Mouse (Mus musculus) layer of hippocampus, adult 9-10 months (tissue): ENCODE data around the gene Gm10964.

Source experiments
- DNase-seq: peaks from one replicate; pipeline ENCODE4 v3.0.0; 2022; ENCODE audit warnings: low spot score

Gene Gm10964

GRCm38 (mm10) chr3:103734696-103735519, 4.3 kb upstream of the Gm10964 start:
- no peak for DNase-seq

DNA sequence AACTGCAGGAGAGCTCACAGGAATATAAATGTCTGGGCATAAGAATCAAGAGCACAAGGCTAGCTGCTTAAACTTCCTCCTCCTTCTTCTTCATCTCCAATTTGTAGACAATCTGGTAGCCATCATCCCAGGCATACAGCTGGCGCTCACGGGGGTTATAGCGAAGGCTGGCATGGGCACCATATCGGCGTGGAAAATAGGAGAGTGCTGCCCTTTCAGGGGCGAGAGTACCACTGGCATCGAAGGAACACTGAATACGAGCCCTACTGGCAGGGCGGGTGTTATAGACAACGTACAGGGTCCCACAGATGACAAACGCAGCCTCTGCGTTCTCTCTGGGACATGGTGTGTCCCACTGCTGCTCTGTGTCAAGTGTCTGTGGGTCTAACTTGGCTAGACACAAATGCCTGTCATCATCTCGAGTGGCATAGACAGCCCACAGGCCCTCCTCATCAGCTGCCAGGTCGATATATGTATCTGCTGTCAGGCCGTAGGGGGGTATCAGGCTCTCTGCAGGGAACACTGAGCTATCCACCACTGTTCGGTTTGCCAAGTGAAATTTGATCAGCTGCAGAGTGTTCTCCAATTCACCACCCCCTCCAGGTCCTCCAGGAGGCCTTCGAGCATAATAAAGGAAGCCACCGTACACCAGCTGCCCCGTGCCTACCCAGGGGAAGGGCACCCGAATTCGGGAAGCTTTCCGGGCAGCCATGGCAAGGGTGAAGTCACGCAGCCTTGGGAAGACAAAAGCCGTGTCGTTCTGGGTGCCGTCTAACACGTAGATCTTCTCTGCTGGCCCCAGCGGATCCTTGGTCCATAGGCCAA, 3.2 kb upstream of the Gm10964 start:
- no peak for DNase-seq

- no peak for DNase-seq
These were observed 2.0 kb upstream of the Gm10964 start for GRCm38 (mm10) chr3:103737061-103737754.

DNA sequence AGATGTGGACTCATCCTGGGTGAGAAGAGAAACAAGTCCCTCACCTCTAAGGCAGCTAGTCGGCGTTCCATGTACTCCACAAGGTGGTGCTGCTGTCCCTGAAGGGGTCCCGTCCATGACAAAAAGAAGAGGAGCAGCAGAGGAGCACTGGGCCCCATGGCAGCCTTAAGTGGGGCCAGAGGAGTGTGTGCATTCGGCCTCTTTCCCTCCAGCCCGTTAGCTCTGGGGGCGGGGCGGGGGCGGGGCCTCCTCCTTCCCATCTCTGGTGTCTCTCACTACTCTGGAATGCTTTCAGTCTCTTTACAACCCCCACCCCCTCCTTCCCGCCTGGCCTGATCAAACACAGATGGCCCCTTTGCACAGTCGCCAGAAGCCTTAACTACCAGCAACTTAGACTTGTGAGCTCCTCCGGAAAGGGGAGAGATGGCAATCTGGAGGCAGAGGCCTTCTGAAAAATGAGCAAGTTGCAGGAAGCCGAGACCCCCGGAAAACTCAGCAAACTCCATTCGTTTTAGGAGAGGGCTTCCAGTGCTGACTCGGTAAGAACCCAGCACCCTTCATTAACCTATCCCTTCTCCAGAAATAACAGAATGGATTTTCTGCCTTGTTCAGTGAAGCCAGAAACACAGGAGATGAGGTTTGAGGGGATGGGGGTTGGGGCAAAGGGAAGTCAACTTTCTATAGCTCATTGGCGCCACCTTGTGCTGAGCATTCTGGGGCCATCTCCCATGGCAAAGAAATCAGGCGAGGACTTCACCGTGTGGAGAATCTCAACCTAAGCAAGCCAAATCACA, 1.2 kb upstream of the Gm10964 start, which contains the start of gene Olfml3:
Gene Olfml3, minus strand, starts transcription at position 224 of the 794 bp plus-strand sequence.
- peak; percentile 93 for DNase-seq

GRCm38 (mm10) chr3:103740342-103740741, 1.2 kb downstream of the Gm10964 start:
- no peak for DNase-seq

DNA sequence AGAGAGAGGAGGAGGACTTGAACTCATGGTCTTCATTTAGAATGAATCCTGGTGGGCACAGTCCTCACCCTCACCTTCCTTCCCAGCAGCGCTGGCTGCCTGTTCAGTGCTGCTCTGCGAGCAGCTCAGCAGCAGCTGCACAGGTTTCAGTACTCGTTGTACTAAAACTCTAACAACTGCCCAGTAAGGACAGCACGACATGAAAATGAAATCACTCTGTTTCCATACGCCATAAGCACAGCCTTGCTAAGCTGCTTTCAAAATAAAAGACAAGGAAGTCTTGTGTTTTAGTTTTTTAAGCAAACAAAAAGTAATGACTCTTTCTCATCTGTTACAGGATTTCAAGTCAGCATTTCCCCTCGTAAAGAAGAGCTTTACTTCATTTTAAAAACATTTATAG, 4.0 kb downstream of the Gm10964 start:
- DNase-seq = no peak

DNA sequence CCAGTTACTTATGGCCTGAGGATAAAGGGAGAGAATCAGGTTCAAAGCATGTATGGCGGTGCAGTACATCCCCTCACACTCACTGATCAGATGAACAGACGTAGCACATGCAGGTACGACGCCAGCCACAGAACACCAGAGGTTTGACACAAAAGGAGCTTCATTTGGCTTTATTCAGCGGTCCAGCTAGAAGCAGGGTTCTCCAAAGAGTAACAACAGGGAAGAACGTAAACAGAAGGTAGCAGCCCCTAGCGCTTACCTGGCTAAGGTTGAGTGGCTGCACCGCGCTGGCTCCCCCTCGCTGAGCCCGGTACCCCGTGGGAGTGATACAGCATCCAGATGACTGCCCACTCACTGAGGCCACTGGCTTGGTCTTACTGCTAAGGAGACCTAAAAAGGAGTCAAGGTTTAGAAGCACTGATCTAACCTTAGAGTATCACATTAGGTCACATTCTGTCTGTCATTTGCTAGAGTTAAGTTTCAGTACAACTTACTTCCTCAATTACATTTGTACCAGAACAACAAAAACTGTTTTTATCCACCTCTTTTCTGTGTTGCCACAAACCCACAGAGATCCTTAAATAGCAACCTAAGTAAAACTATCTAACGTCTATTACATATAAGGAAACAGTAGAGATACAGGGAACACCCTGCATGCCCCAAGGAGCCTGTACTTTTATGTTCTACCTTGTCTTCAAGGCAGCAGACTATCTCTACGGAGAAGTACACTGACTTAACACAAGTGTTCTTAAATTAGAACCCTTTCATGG, 6.0 kb downstream of the Gm10964 start:
- DNase-seq = no peak

GRCm38 (mm10) chr3:103746711-103747110, 7.5 kb downstream of the Gm10964 start:
- DNase-seq = no peak

DNA sequence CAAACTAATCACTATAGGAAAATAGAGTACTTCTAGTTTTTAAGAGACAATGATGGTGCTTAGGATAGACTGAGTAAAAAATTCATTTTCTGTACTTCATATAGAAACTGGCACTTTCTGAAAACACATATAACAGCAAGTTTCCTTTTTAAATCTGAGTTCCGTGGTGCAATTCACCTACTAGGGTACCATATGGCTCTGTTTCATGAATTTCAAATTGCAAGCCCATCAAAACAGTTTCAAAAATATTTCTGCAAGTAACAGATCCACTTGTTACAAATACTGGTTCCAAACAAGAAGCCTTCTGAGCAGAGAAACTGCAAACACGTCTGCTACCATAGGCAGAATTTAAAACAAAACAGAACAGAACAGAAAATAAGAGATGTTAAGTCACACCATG, 12.4 kb downstream of the Gm10964 start:
- DNase-seq = no peak

- DNase-seq = no peak
These were observed 16.2 kb downstream of the Gm10964 start for GRCm38 (mm10) chr3:103755351-103755750.

DNA sequence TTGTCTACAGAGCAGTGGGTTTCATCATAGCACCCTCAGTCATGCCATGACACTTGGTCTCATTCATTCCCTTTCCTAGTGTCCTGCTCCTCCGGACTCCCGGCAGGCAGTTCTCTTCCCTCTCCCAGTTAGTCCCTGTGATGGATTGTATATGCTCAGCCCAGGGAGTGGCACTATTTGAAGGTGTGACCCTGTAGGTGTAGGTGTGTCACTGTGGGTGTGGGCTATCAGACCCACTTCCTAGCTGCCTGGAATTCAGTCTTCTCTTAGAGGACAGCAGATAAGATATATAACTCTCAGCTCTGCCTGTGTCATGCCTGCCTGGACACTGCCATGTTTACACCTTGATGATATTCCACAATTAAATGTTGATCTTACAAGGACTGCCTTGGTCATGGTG, 17.8 kb downstream of the Gm10964 start:
- no peak for DNase-seq

DNA sequence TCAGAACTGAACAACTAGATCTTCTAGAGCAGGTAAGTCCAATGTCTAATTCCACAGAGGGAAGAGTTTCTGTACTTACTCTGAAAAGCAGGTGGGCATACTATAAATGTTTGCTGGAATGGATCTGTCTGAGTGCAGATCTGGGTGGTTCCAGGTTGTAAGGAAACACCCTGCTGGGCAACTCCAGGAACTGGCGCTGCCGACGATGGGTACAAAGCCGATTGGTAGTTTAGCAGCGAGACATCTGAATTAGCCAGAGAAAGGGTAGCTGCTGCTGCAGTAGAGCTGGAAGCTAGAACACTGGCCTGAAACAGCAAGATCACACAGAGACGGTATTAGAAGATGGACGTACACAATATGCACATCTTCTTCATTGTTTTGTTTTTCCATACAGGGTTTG, 19.3 kb downstream of the Gm10964 start:
- DNase-seq = no peak

DNA sequence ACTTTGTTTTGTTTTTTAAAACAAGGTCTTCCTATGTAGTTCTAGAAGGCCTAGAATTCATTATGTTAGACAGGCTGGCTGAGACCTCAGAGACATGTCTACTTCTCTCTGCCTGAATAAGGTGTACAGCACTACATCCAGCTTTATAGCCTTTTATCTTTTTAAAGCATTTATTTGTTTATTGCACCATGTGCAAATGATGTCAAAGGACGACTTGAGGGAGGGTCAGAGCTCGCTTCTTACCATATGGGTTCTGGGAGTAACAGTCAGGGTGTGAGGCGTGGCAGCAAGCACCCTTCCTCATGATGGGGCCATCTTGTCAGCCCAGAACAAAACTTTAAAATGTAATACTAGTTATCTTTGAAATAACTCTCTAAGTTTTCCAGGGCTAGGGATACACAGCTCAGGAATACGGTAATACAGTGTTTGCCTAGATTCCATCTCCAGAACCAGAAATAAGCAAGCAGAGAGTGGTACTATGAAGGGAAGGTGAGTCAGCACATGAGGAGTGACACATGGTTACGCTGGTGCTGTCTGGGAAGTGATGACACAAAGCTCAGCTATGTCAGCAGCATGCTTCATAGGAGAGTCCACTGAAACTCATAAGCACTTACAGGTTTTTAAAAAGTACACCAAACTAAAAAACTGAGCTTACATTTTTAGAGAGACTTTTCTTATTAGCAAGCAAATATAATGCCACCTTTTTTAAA, 20.2 kb downstream of the Gm10964 start:
- DNase-seq = no peak

DNA sequence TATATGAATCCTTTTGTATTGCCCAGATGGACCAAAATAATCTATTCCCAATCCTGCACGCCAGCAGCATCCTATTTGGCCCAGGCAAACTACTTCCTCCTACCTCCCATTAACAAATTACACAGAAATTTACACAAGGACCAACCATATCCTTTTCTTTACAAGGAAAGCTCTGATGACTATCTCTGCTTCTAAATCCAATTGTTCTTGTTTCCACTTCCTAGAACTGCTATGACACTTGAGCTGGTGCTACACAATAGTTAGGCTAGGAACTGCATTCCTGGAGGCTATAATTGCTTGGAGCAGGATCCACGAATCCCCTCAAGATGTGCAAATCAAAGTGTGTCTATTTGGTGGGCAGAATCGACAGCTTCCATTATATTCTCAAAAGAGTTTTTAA, 27.6 kb downstream of the Gm10964 start:
- DNase-seq = no peak

DNA sequence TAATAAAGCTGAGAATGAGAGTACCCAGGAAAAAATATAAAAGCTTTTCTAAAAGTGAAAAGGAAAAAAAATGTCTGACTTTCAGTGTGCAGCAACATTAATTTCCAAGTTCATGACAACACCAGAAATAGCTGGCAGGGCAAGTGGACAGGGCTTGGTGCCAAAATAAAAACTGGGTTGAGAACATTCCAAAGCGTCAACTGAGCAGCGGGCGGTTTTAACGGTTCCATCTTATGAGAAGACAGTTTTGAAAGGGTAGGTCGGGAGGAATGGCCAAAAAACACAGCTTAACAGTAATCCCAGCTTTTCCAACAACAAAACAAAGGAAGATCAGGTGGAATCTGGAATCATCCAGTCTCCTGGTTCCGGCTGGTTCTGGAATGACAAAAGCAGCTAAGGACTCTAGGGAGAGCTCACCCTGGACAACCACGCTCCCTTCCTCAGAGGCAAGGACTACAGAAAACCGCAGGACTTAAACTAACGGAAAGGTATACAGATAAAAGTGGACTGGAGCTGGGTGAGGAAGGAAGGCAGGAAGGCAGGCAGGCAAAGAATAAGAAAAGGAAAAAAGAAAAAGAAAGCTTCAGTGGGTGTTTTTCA, 32.5 kb downstream of the Gm10964 start:
- no peak for DNase-seq

DNA sequence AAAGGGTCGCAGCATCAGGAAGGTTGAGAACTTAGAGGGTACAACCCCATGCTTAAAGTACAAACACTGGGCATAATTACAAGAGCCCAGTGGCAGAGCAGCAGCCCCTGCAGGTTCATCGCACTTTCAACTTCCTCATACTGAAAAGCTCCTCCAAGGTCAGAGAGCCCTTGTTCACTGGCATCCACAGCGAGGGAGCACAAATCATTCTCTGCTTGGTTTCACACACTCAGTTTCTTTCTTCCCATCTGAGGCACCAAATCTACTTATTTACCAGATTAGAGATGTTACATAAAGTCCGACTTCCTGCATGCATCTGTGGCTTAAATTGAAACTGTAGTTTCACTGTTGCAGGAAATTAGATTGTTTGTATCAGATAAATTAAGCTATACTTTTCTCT, 33.7 kb downstream of the Gm10964 start:
- no peak for DNase-seq

GRCm38 (mm10) chr3:103773508-103773907, 34.3 kb downstream of the Gm10964 start:
- DNase-seq = no peak

DNA sequence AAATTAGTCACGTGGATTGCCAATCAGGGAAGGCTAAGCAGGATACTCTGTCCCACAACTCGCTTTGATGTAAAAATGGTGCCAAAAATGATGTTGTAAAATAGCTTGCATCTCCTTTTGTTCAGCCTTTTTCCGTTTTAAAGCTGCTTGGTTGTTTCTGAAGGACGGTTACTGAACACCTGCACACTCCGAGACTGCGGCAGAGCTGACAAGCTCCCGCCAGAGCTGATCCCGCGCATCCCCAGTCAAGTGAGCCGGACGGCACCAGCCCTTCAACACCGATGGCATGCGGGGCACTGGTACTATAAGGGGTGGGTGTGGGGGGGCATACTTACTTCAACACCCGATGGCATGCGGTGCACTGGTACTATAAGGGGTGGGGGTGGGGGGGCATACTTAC, 34.8 kb downstream of the Gm10964 start:
- no peak for DNase-seq

DNA sequence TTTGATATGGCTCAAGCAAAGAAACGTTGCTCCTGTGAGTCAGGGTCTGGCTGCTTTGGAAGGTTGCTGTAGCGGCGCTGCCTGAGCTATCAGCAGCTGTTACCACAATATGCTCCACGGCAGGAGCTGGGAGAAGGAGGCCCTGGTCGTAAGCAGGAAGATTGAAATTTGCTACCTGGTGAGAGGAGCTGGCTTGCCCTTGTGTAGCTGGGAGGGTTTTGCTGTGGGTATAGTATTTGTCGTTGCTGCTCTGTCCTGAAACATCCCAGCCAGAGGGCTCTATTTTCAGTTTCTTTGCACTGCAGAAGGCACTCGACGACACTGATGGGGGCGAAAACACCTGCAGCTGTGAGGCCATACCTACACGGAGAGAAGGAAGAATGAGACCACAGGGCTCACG, 38.8 kb downstream of the Gm10964 start:
- no peak for DNase-seq

- no peak for DNase-seq
These were observed 39.5 kb downstream of the Gm10964 start for GRCm38 (mm10) chr3:103778660-103779059.
